Mouse (Mus musculus) thymus, adult 2 months (tissue): Measurements from ENCODE around the gene Btbd35f25. TPM values are rescaled to one million over a fixed set of nuclear protein-coding genes. Genes with fewer than 3 reads are reported as not detected.
"Not testable (repeated sequence)": the region's sequence is repeated elsewhere in the genome, so short reads cannot be mapped to it uniquely, and the experiment has no call there.

Experiments used
- DNase-seq: peaks from one replicate; pipeline ENCODE4 v3.0.0; 2021
- H3K27ac ChIP-seq: fragments of 200-500 bp; 2 replicates; pipeline ENCODE4 v1.5.1; 2012; ENCODE audit warnings: low read length, control low read depth; ENCODE audit not compliant: control insufficient read depth, insufficient read depth
- H3K27me3 ChIP-seq: fragments of 200-500 bp; 2 replicates; pipeline ENCODE4 v1.6.1; 2012; ENCODE audit warnings: mild to moderate bottlenecking, low read length, moderate library complexity, mixed read lengths; ENCODE audit not compliant: control insufficient read depth, insufficient read depth
- H3K36me3 ChIP-seq: fragments of 200-500 bp; 2 replicates; pipeline ENCODE4 v1.6.1; 2012; ENCODE audit warnings: mild to moderate bottlenecking, low read length, moderate library complexity; ENCODE audit not compliant: control insufficient read depth, insufficient read depth
- H3K4me1 ChIP-seq: fragments of 200-500 bp; replicated peaks from 2 replicates; pipeline ENCODE4 v1.6.1; 2012; ENCODE audit warnings: low read length; ENCODE audit not compliant: control insufficient read depth, insufficient read depth
- H3K4me3 ChIP-seq: fragments of 200-500 bp; 2 replicates; pipeline ENCODE4 v1.5.1; 2012; ENCODE audit warnings: mild to moderate bottlenecking, low read length, control low read depth, moderate library complexity; ENCODE audit not compliant: control insufficient read depth, insufficient read depth
- CTCF ChIP-seq: fragments of 200-500 bp; IDR thresholded peaks from 2 replicates; pipeline ENCODE4 v1.5.1; 2012; ENCODE audit warnings: mild to moderate bottlenecking, control low read depth, low read length, moderate library complexity, borderline replicate concordance; ENCODE audit not compliant: control insufficient read depth, poor library complexity, insufficient read depth; ENCODE audit errors: extremely low read depth
- POLR2A ChIP-seq: fragments of 200-500 bp; IDR thresholded peaks from 2 replicates; pipeline ENCODE4 v1.6.1; 2012; ENCODE audit warnings: mild to moderate bottlenecking, low read length, control low read depth, moderate library complexity; ENCODE audit not compliant: control insufficient read depth, poor library complexity, insufficient read depth; ENCODE audit errors: extremely low read depth
- WGBS: fragments of 180-500 bp; shearing (Covaris S2); methylation state at CpG from one replicate; pipeline ENCODE4 v1.1.7; 2018; 5-methylcytosine and 5-hydroxymethylcytosine counted together
- polyA plus RNA-seq: library from polyadenylated mRNA; depleted of rRNA; stranded (reverse); fragments of >200 nt; gene quantifications from 2 replicates; pipeline ENCODE4 v1.2.3, GENCODE M21; 2012; rRNA removed

Gene Btbd35f25
- not detected in 2 replicates for polyA plus RNA-seq

GRCm38 (mm10) chrX:31717056-31717455 is at the start of gene Btbd35f25:
Gene Btbd35f25 (minus strand): TSS chrX:31717156.
- WGBS, result 85% methylated on average over 3 of the region's 4 CpGs
- not testable (repeated sequence) for H3K27me3 ChIP-seq

GRCm38 (mm10) chrX:31766255-31766654 is 49.3 kb upstream of the Btbd35f25 start:
- no peaks in the 10 kb centered on the region for H3K27me3 ChIP-seq
- H3K4me1 ChIP-seq, result no peaks in the 10 kb centered on the region
- no peak for DNase-seq
- TF ChIP-seq POLR2A (no peak), CTCF (no peak)
- H3K27ac ChIP-seq, result no peak overlapping the region
- H3K4me3 ChIP-seq, result no peak overlapping the region
- H3K36me3 ChIP-seq, result no peaks in the 10 kb centered on the region

More at GRCm38 (mm10) chrX:31717056-31717455, at the start of gene Btbd35f25:
- not testable (repeated sequence) for H3K27ac ChIP-seq, H3K36me3 ChIP-seq, H3K4me1 ChIP-seq, DNase-seq, H3K4me3 ChIP-seq

GRCm38 (mm10) chrX:31764001-31764400 is 47.0 kb upstream of the Btbd35f25 start:
- no peak overlapping the region for H3K27ac ChIP-seq
- no peaks in the 10 kb centered on the region for H3K4me1 ChIP-seq
- H3K4me3 ChIP-seq, result no peak overlapping the region
- H3K27me3 ChIP-seq, result no peaks in the 10 kb centered on the region
- TF ChIP-seq POLR2A (no peak), CTCF (no peak)
- 93% methylated on average over 1 of the region's 1 CpGs for WGBS
- no peaks in the 10 kb centered on the region for H3K36me3 ChIP-seq
- no peak for DNase-seq

GRCm38 (mm10) chrX:31745079-31745478 is 28.1 kb upstream of the Btbd35f25 start:
- 93% methylated on average over 10 of the region's 10 CpGs for WGBS
- no peak for DNase-seq

GRCm38 (mm10) chrX:31736958-31737357 is 20.0 kb upstream of the Btbd35f25 start:
- Histone ChIP-seq H3K27me3 (no peaks in the 10 kb centered on the region), H3K36me3 (no peaks in the 10 kb centered on the region), H3K4me1 (no peaks in the 10 kb centered on the region), H3K27ac (no peak overlapping the region), H3K4me3 (no peak overlapping the region)
- DNase-seq, result no peak
- no peak for TF ChIP-seq CTCF
- WGBS, result 79% methylated on average over 6 of the region's 6 CpGs

More at GRCm38 (mm10) chrX:31745079-31745478, 28.1 kb upstream of the Btbd35f25 start:
- Histone ChIP-seq H3K4me1 (no peaks in the 10 kb centered on the region), H3K4me3 (no peak overlapping the region), H3K27ac (no peak overlapping the region), H3K27me3 (no peaks in the 10 kb centered on the region), H3K36me3 (no peaks in the 10 kb centered on the region)
- TF ChIP-seq CTCF (no peak), POLR2A (no peak)

Other genes starting within 250 kb of the Btbd35f25 start
- gene Gm21883, start 142.9 kb downstream of the Btbd35f25 start, polyA plus RNA-seq, result not detected in 2 replicates
- not detected in 2 replicates for gene Spin2e, start 98.2 kb downstream of the Btbd35f25 start, polyA plus RNA-seq
- gene Gm21637, start 244.9 kb upstream of the Btbd35f25 start, polyA plus RNA-seq, result not detected in 2 replicates